Mouse (Mus musculus): ENCODE results near the gene Casq2. TPM values are rescaled to one million over a fixed set of nuclear protein-coding genes. Genes with fewer than 3 reads are reported as not detected.

The Casq2 gene
- polyA plus RNA-seq, 1 experiment from 2014 or later, result 1.1 TPM

DNA sequence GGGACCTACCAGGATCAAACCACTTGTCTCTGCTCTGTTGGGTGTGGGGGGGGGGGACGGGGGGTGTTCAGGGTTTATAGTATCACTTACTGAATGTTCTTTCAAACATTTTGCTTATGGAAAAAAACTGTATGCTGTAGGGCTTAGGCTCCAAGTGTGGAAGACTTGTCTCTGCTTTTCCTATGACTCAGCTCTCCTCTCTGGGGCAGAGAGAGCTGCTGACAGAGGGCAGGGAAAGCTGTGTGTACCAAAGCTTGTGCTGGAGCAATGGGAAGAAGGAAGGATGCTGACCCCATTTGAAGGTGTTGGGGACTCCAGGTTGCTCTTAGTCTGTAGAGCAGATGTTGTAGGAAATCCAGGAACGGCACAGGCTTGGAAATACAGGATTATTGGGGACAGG, 55.2 kb downstream of the Casq2 start:
- Histone ChIP-seq H3K4me1 (peaks cover 11% of the 10 kb centered on the region; the same call in 1 of the 2 replicates), H3K4me2 (replicated peaks) (no peak overlapping the region), H3K27me3 (no peaks in the 10 kb centered on the region), H3K4me3 (no peak overlapping the region), H3K36me3 (no peaks in the 10 kb centered on the region), H3K27ac (no peak overlapping the region), H3K9ac (no peak overlapping the region), H3K9me3 (replicated peaks) (no peaks in the 10 kb centered on the region)
- no peak for ATAC-seq (ENCODE audit: low FRiP score)
- WGBS, result 68% methylated on average over 2 of the region's 2 CpGs

DNA sequence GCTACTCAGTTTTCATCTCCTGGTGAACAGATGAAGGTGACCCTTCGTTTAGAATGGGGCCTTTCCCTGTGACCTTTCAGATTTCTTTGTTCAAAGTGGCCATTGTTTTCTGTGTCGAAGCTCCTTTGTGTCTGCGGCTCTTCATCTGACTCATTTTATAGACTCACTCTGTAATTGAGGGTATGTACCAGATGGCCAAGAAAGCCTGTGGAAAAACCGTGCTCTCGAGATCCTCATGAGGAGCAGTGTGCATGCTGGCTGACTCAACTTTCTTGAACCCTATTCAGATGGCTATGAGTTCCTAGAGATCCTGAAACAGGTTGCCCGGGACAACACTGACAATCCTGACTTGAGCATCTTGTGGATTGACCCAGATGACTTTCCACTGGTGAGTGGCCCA, 55.7 kb downstream of the Casq2 start:
- Histone ChIP-seq H3K4me3 (no peak overlapping the region), H3K36me3 (no peaks in the 10 kb centered on the region), H3K27ac (no peak overlapping the region), H3K27me3 (no peaks in the 10 kb centered on the region), H3K4me2 (replicated peaks) (no peak overlapping the region), H3K9me3 (replicated peaks) (no peaks in the 10 kb centered on the region), H3K9ac (no peak overlapping the region), H3K4me1 (peaks cover 13% of the 10 kb centered on the region; the same call in 1 of the 2 replicates)
- ATAC-seq (ENCODE audit: low FRiP score), result no peak
- whole genome bisulfite sequencing, result 41% methylated on average over 6 of the region's 6 CpGs

DNA sequence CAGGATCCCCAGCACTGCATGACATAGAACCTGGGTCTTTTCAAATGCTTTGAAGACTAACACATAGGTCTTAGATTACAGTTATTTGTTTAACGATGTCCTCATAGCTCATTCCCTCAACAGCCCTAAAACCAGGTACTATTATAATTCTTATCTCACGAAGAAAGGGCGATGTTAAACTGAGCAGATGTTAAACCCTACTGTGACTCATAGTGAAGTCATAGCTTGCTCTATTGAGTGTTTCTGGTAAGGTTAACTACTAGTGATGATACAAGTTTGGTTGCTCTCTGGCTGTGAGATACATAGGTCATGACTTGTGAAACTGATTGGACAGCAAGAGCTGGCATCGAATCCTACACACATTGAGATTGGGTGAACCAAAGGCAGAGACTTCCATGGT, 56.7 kb downstream of the Casq2 start:
- Histone ChIP-seq H3K36me3 (no peaks in the 10 kb centered on the region), H3K4me1 (peaks cover 17% of the 10 kb centered on the region; the same call in 1 of the 2 replicates), H3K27me3 (no peaks in the 10 kb centered on the region), H3K9ac (no peak overlapping the region), H3K4me2 (replicated peaks) (no peak overlapping the region), H3K4me3 (no peak overlapping the region), H3K27ac (no peak overlapping the region), H3K9me3 (replicated peaks) (no peaks in the 10 kb centered on the region)
- over 99% methylated on average over 4 of the region's 4 CpGs for WGBS
- ATAC-seq (ENCODE audit: low FRiP score), result no peak

DNA sequence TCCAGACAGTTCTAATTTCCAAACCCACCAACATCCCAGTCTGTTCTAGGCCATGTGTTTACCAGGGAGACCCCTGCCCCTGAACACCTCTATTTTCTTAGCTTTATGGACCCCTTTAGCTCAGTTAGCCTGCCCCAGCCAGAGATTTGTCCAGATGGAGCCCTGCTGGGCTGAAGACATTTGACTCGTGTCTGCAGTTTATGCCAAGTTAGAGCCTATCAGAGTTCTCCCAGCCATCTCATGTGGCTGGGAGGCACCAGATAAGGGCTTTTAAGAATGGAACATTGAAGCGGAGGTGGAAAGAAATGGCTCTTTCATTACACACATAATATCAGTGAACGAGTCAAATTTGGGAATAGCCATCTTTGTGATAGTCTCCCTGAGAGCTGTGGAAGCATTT, 57.3 kb downstream of the Casq2 start:
- no peak for ATAC-seq (ENCODE audit: low FRiP score)
- H3K27me3 ChIP-seq, result no peaks in the 10 kb centered on the region
- H3K9me3 ChIP-seq (replicated peaks), result no peaks in the 10 kb centered on the region
- WGBS, result 84% methylated on average over 3 of the region's 3 CpGs
- H3K27ac ChIP-seq, result no peak overlapping the region
- H3K9ac ChIP-seq, result no peak overlapping the region
- no peak overlapping the region for H3K4me3 ChIP-seq
- no peak overlapping the region for H3K4me2 ChIP-seq (replicated peaks)
- peaks cover 17% of the 10 kb centered on the region; the same call in 1 of the 2 replicates for H3K4me1 ChIP-seq
- H3K36me3 ChIP-seq, result no peaks in the 10 kb centered on the region

DNA sequence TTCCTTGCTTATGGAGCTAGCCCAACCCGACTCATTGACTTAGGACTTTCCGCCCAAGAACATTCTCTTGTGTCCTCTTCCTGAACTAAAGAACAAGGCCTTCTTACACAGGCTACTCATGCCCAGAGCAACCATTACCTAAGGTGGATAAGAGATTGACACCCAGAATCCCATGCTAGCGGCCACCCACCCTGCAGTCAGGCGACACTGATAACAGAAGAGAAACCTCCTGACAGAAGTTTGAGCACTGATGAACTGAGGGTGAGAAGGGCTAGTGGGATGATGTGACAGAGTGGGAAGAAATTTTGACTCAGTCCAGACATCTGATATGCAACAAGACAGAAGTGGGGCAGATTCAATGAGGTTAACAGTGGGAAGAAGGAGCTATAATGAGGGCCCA, 58.2 kb downstream of the Casq2 start:
- Histone ChIP-seq H3K4me1 (peaks cover 22% of the 10 kb centered on the region), H3K27ac (no peak overlapping the region), H3K27me3 (no peaks in the 10 kb centered on the region), H3K4me3 (no peak overlapping the region), H3K4me2 (replicated peaks) (no peak overlapping the region), H3K9ac (no peak overlapping the region), H3K36me3 (no peaks in the 10 kb centered on the region), H3K9me3 (replicated peaks) (no peaks in the 10 kb centered on the region)
- ATAC-seq (ENCODE audit: low FRiP score), result no peak
- WGBS, result 94% methylated on average over 4 of the region's 4 CpGs

DNA sequence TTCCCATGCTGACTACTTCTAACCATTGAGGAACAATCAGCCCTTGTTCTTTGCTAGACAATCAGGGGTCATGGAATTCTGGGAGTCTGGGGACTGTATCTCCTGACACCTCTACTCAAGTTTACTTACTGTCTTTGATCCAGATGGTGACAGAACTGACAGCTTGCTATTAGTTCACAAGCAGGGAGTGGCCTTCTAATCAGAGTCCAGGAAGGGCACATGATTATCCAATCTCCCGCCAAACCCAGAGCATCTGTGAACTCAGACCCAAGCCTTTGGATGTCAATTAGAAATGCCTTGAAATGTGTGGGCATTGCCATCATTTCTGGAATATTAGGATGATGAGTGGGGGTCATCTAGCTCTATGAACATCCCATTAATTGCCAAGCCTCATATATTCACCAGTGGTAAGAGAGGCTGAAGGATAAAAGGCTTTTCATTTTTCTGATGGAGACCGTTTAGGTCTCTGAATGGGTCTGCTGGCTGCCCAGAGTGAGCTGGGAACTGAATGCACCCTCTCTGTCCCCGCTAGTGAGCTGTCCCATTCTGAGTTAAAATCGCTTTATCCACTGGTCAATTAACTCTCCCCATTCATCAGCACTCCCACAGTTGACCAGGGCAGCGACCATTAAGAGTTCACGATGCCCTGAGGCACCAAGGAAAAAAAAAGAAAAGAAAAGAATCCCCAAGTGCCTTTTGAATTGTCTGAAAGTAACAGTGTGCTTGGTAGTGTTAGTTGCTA, 59.6 kb downstream of the Casq2 start:
- H3K4me1 ChIP-seq, result peaks cover 22% of the 10 kb centered on the region
- H3K36me3 ChIP-seq, result no peaks in the 10 kb centered on the region
- no peak for ATAC-seq (ENCODE audit: low FRiP score)
- no peak overlapping the region for H3K27ac ChIP-seq
- no peak overlapping the region for H3K9ac ChIP-seq
- no peak overlapping the region for H3K4me3 ChIP-seq
- H3K4me2 ChIP-seq (replicated peaks), result no peak overlapping the region
- H3K9me3 ChIP-seq (replicated peaks), result no peaks in the 10 kb centered on the region
- 31% methylated on average over 6 of the region's 6 CpGs for WGBS
- H3K27me3 ChIP-seq, result no peaks in the 10 kb centered on the region

DNA sequence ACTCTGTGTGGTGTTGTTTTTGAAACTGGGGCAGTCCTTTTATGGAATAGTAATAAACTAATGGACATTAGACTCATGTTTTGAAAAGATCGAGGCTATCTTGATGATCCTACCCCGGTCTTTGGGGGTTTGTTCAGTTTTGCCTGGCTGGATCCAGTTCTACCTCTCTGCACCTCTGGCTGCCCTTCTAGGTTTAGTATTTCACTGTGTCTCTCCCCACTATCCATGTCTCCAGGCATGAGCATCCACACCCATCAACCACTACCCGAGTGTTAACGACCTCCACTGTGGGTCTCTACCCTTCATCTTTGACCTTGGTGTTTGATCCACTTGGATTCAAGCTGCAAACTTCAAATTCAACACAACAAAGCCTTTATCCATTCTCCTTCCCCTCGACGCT, 60.2 kb downstream of the Casq2 start:
- H3K36me3 ChIP-seq, result no peaks in the 10 kb centered on the region
- no peak overlapping the region for H3K9ac ChIP-seq
- H3K9me3 ChIP-seq (replicated peaks), result no peaks in the 10 kb centered on the region
- no peak overlapping the region for H3K4me2 ChIP-seq (replicated peaks)
- H3K27ac ChIP-seq, result no peak overlapping the region
- H3K4me1 ChIP-seq, result peaks cover 22% of the 10 kb centered on the region
- no peaks in the 10 kb centered on the region for H3K27me3 ChIP-seq
- H3K4me3 ChIP-seq, result no peak overlapping the region
- ATAC-seq (ENCODE audit: low FRiP score), result no peak
- 69% methylated on average over 6 of the region's 6 CpGs for WGBS

DNA sequence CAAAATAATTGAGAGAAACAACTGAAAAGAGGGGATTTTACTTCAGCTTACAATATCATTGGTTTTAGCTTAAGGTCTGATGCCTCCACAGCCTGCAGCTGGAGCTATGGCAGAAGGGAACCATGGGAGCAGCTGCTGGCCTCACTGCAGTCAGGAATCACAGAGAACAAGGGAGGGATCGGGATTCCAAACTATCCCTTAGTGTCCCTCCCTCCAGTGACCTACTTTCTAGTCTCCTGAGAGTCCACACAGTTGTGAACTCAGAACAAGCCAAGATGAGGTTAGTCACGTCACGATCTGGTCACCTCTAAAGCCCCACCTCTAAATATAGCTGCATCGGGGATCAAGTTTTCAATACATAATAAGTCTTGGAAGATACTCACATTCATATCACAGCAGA, 61.0 kb downstream of the Casq2 start:
- WGBS, result 77% methylated on average over 4 of the region's 4 CpGs
- Histone ChIP-seq H3K27me3 (no peaks in the 10 kb centered on the region), H3K4me3 (no peak overlapping the region), H3K4me1 (peaks cover 24% of the 10 kb centered on the region), H3K4me2 (replicated peaks) (no peak overlapping the region), H3K27ac (no peak overlapping the region), H3K9ac (no peak overlapping the region), H3K9me3 (replicated peaks) (no peaks in the 10 kb centered on the region), H3K36me3 (no peaks in the 10 kb centered on the region)
- no peak for ATAC-seq (ENCODE audit: low FRiP score)

DNA sequence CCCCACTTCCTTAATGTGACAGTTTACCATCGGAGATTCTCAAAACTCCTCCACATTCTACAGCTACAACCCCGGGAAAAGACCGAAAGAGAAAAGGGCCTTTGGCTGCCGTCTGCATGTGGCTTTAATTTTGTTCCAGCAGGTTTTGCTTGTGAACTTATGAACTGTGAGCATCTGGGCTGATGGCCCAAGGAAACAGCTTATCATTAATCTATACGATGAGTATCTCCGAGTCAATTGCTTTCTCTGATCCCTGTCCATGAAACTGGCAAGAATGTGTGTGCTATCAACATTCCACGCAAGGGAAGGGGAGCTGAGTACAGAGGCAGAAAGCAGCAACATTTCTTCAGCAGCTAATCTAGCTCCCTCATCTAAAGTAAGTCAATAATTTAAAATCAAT, 63.7 kb downstream of the Casq2 start:
- Histone ChIP-seq H3K4me3 (no peak overlapping the region), H3K9ac (no peak overlapping the region), H3K4me1 (peaks cover 28% of the 10 kb centered on the region), H3K9me3 (replicated peaks) (no peaks in the 10 kb centered on the region), H3K36me3 (no peaks in the 10 kb centered on the region), H3K27me3 (no peaks in the 10 kb centered on the region), H3K4me2 (replicated peaks) (no peak overlapping the region), H3K27ac (no peak overlapping the region)
- no peak for ATAC-seq (ENCODE audit: low FRiP score)
- WGBS, result 64% methylated on average over 7 of the region's 7 CpGs

DNA sequence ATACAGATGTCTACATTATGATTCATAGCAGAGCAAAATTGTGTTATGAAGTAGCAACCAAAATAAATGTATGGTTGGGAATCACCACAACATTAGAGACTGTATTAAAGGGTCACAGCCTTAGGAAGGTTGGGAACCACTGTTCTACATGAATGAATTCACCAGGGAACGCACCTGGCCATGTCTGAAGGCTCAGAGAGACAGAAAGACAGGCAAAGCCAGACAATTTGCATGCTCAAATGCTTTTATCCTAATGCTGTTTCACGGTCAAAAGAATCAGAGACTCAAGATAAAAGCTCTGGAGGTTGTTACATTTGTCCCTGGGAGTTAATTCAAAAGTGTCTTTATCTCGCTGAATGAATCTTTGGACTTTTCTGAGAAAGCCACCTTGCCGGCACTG, 65.6 kb downstream of the Casq2 start:
- Histone ChIP-seq H3K4me3 (no peak overlapping the region), H3K9me3 (replicated peaks) (no peaks in the 10 kb centered on the region)

DNA sequence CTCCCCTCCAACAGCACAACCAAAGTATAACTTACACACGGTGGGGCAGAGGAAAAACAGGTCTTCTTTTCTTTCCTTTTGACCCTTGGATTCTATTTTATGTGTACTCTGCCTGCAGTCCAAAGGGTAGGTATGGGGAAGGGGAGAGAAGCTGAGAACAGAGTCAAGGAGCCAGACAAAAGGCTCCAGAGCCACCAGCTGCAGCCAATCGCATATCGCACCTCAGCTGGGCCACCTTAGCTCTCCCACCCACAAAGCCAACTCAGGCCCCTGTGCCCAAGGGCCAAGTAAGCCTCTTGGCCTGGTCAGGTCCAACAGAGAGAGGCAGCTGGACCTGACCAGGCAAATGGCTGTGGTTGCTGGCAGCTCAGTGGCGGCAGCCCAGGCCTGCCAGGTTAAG, 66.3 kb downstream of the Casq2 start:
- Histone ChIP-seq H3K27me3 (no peaks in the 10 kb centered on the region), H3K9ac (no peak overlapping the region), H3K36me3 (peaks cover 6% of the 10 kb centered on the region), H3K4me1 (peaks cover 10% of the 10 kb centered on the region; the same call in 1 of the 2 replicates), H3K9me3 (replicated peaks) (no peaks in the 10 kb centered on the region), H3K4me2 (replicated peaks) (no peak overlapping the region), H3K4me3 (no peak overlapping the region), H3K27ac (no peak overlapping the region)
- ATAC-seq (ENCODE audit: low FRiP score), result no peak
- 32% methylated on average over 4 of the region's 4 CpGs for WGBS

More for the DNA sequence above, 65.6 kb downstream of the Casq2 start:
- ATAC-seq (ENCODE audit: low FRiP score), result no peak
- no peaks in the 10 kb centered on the region for H3K36me3 ChIP-seq
- no peaks in the 10 kb centered on the region for H3K27me3 ChIP-seq
- H3K4me1 ChIP-seq, result peaks cover 15% of the 10 kb centered on the region; the same call in 1 of the 2 replicates
- H3K27ac ChIP-seq, result no peak overlapping the region
- H3K4me2 ChIP-seq (replicated peaks), result no peak overlapping the region
- 45% methylated on average over 4 of the region's 4 CpGs for WGBS
- H3K9ac ChIP-seq, result no peak overlapping the region

DNA sequence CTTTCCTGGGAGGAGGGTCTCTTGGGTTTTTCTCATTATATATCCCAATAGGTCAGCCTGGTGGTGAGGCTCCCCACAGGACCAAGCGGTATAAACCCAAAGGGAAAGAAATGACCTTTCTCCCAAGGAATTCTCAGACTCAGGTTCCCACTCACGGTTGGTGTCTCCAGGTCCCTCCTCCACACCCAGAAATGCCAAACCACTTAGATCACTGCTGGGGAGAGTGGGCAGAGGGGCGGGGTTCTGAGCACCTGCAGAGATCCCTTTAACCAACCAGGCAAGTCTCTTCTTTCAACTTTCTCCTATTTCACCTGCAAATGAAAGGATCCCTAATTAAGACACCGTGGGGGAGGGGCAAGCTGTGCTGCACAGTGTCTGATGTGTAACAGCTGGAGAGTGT, 66.7 kb downstream of the Casq2 start:
- no peak for ATAC-seq (ENCODE audit: low FRiP score)
- H3K9me3 ChIP-seq (replicated peaks), result no peaks in the 10 kb centered on the region
- 20% methylated on average over 4 of the region's 4 CpGs for whole genome bisulfite sequencing

DNA sequence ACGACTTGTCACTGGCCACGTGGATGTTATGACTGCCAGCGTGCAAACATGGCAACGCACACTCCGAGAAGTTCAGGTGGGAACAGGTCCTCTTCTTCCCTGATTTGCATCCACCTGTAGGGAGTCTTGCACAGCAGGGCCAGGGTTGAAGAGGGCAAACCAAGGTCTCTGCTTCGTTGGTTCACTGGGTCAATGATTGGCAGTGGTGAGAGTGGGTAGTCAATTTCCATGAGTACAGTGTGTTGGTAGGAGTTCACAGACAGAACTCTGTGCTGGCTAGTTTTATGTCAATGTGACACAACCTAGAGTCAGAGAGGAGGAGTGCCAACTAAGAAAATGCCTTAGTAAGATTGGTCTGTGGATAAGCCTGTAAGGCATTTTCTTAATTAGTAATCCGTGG, 67.9 kb downstream of the Casq2 start:
- no peak overlapping the region for H3K4me2 ChIP-seq (replicated peaks)
- 88% methylated on average over 7 of the region's 7 CpGs for WGBS
- H3K9me3 ChIP-seq (replicated peaks), result no peaks in the 10 kb centered on the region
- H3K4me1 ChIP-seq, result peaks cover 10% of the 10 kb centered on the region; the same call in 1 of the 2 replicates
- ATAC-seq (ENCODE audit: low FRiP score), result no peak
- H3K27me3 ChIP-seq, result no peaks in the 10 kb centered on the region
- no peak overlapping the region for H3K9ac ChIP-seq
- H3K36me3 ChIP-seq, result peaks cover 13% of the 10 kb centered on the region
- no peak overlapping the region for H3K27ac ChIP-seq
- no peak overlapping the region for H3K4me3 ChIP-seq

More for the DNA sequence above, 66.7 kb downstream of the Casq2 start:
- Histone ChIP-seq H3K36me3 (peaks cover 10% of the 10 kb centered on the region), H3K27me3 (no peaks in the 10 kb centered on the region), H3K27ac (no peak overlapping the region), H3K4me3 (no peak overlapping the region), H3K4me1 (peaks cover 10% of the 10 kb centered on the region; the same call in 1 of the 2 replicates), H3K4me2 (replicated peaks) (no peak overlapping the region), H3K9ac (no peak overlapping the region)
